Mouse (Mus musculus): ENCODE measurements around the gene Lrrc17. TPM values are rescaled to one million over a fixed set of nuclear protein-coding genes. Genes with fewer than 3 reads are reported as not detected.

Lrrc17 gene
- polyA plus RNA-seq, 2 experiments = 0.85 to 0.93 TPM

GRCm38 (mm10) chr5:21519166-21519565 is 24.2 kb upstream of the Lrrc17 start:
- ATAC-seq (ENCODE audit: insufficient read depth) = no peak
- Histone ChIP-seq H3K36me3 (replicated peaks; ENCODE audit: control insufficient read depth, insufficient read depth, low read depth) (no peaks in the 10 kb centered on the region), H3K27me3 (ENCODE audit: control insufficient read depth, insufficient read depth, low read length) (no peaks in the 10 kb centered on the region), H3K9me3 (ENCODE audit: control insufficient read depth, low read length) (no peaks in the 10 kb centered on the region), H3K9ac (replicated peaks) (no peak overlapping the region), H3K4me2 (ENCODE audit: low read depth) (no peak overlapping the region), H3K4me3 (ENCODE audit: insufficient read depth in 1 of 2, low read depth in 2 of 2, low read length in 2 of 2) (no peak overlapping the region), H3K4me1 (replicated peaks; ENCODE audit: control insufficient read depth in 2 of 2, insufficient read depth in 2 of 2, low read length in 1 of 2) (no peaks in the 10 kb centered on the region; a peak in 1 of 4 replicates), H3K27ac (no peak overlapping the region)
- DNase-seq (ENCODE audit: low read depth in 3 of 3, low spot score in 3 of 3) = no peak
- TF ChIP-seq CTCF (IDR thresholded peaks at IDR 0.05; ENCODE audit: low read depth) = no peak
- TF ChIP-seq EP300 (IDR thresholded peaks at IDR 0.05; ENCODE audit: low read depth) = no peak
- 69% methylated on average over 3 of the region's 3 CpGs for WGBS (ENCODE audit: insufficient replicate concordance)

- H3K4me1 ChIP-seq (replicated peaks; ENCODE audit: control insufficient read depth in 2 of 2, insufficient read depth in 2 of 2, low read length in 1 of 2) = peaks cover 0 to 9% of the 10 kb centered on the region in 2 experiments; a peak in 2 of 4 replicates
- no peak for TF ChIP-seq CTCF (IDR thresholded peaks at IDR 0.05; ENCODE audit: low read depth)
- 51% methylated on average over 11 of the region's 11 CpGs for WGBS (ENCODE audit: insufficient replicate concordance)
- no peaks in the 10 kb centered on the region for H3K36me3 ChIP-seq (replicated peaks; ENCODE audit: control insufficient read depth, insufficient read depth, low read depth)
- no peaks in the 10 kb centered on the region for H3K9me3 ChIP-seq (ENCODE audit: control insufficient read depth, low read length)
- no peaks in the 10 kb centered on the region for H3K27me3 ChIP-seq (ENCODE audit: control insufficient read depth, insufficient read depth, low read length)
- DNase-seq (ENCODE audit: low read depth in 3 of 3, low spot score in 3 of 3) (no peak), ATAC-seq (ENCODE audit: insufficient read depth) (no peak)
- no peak overlapping the region for H3K4me3 ChIP-seq (ENCODE audit: insufficient read depth in 1 of 2, low read depth in 2 of 2, low read length in 2 of 2)
- no peak overlapping the region for H3K4me2 ChIP-seq (ENCODE audit: low read depth)
- no peak overlapping the region for H3K27ac ChIP-seq
- H3K9ac ChIP-seq (replicated peaks) = no peak overlapping the region
Observed at GRCm38 (mm10) chr5:21526835-21527485, 16.4 kb upstream of the Lrrc17 start.

- Histone ChIP-seq H3K36me3 (replicated peaks; ENCODE audit: control insufficient read depth, insufficient read depth, low read depth) (no peaks in the 10 kb centered on the region), H3K27ac (no peak overlapping the region), H3K4me2 (ENCODE audit: low read depth) (no peak overlapping the region), H3K27me3 (ENCODE audit: control insufficient read depth, insufficient read depth, low read length) (no peaks in the 10 kb centered on the region), H3K9me3 (ENCODE audit: control insufficient read depth, low read length) (no peaks in the 10 kb centered on the region), H3K9ac (replicated peaks) (no peak overlapping the region), H3K4me3 (ENCODE audit: insufficient read depth in 1 of 2, low read depth in 2 of 2, low read length in 2 of 2) (no peak overlapping the region), H3K4me1 (replicated peaks; ENCODE audit: control insufficient read depth in 2 of 2, insufficient read depth in 2 of 2, low read length in 1 of 2) (peaks cover 0 to 9% of the 10 kb centered on the region in 2 experiments; a peak in 2 of 4 replicates)
- no peak for ATAC-seq (ENCODE audit: insufficient read depth)
- DNase-seq (ENCODE audit: low read depth in 3 of 3, low spot score in 3 of 3) = no peak
- TF ChIP-seq EP300 (IDR thresholded peaks at IDR 0.05; ENCODE audit: low read depth) (no peak), CTCF (IDR thresholded peaks at IDR 0.05; ENCODE audit: low read depth) (no peak)
- WGBS (ENCODE audit: insufficient replicate concordance) = 23% methylated on average over 4 of the region's 4 CpGs
Observed at GRCm38 (mm10) chr5:21527488-21527911, 15.9 kb upstream of the Lrrc17 start.

- 66% methylated on average over 15 of the region's 15 CpGs for WGBS (ENCODE audit: insufficient replicate concordance)
- TF ChIP-seq EP300 (IDR thresholded peaks at IDR 0.05; ENCODE audit: low read depth) (no peak), CTCF (IDR thresholded peaks at IDR 0.05; ENCODE audit: low read depth) (no peak)
- no peaks in the 10 kb centered on the region for H3K27me3 ChIP-seq (ENCODE audit: control insufficient read depth, insufficient read depth, low read length)
- H3K4me2 ChIP-seq (ENCODE audit: low read depth) = no peak overlapping the region
- H3K4me3 ChIP-seq (ENCODE audit: insufficient read depth in 1 of 2, low read depth in 2 of 2, low read length in 2 of 2) = no peak overlapping the region
- H3K4me1 ChIP-seq (replicated peaks; ENCODE audit: control insufficient read depth in 2 of 2, insufficient read depth in 2 of 2, low read length in 1 of 2) = peaks cover 0 to 9% of the 10 kb centered on the region in 2 experiments; a peak in 2 of 4 replicates
- H3K36me3 ChIP-seq (replicated peaks; ENCODE audit: control insufficient read depth, insufficient read depth, low read depth) = no peaks in the 10 kb centered on the region
- H3K27ac ChIP-seq = no peak overlapping the region
- H3K9ac ChIP-seq (replicated peaks) = no peak overlapping the region
- ATAC-seq (ENCODE audit: insufficient read depth) = no peak
- DNase-seq (ENCODE audit: low read depth in 3 of 3, low spot score in 3 of 3) = no peak
- H3K9me3 ChIP-seq (ENCODE audit: control insufficient read depth, low read length) = no peaks in the 10 kb centered on the region
Observed at GRCm38 (mm10) chr5:21528068-21528842, 15.1 kb upstream of the Lrrc17 start.

GRCm38 (mm10) chr5:21529110-21529720 is 14.1 kb upstream of the Lrrc17 start:
- Histone ChIP-seq H3K4me1 (replicated peaks; ENCODE audit: control insufficient read depth in 2 of 2, insufficient read depth in 2 of 2, low read length in 1 of 2) (peaks cover 0 to 9% of the 10 kb centered on the region in 2 experiments; a peak in 2 of 4 replicates), H3K9me3 (ENCODE audit: control insufficient read depth, low read length) (no peaks in the 10 kb centered on the region), H3K4me2 (ENCODE audit: low read depth) (no peak overlapping the region), H3K4me3 (ENCODE audit: insufficient read depth in 1 of 2, low read depth in 2 of 2, low read length in 2 of 2) (no peak overlapping the region), H3K36me3 (replicated peaks; ENCODE audit: control insufficient read depth, insufficient read depth, low read depth) (no peaks in the 10 kb centered on the region), H3K9ac (replicated peaks) (no peak overlapping the region), H3K27me3 (ENCODE audit: control insufficient read depth, insufficient read depth, low read length) (no peaks in the 10 kb centered on the region), H3K27ac (no peak overlapping the region)
- no peak for ATAC-seq (ENCODE audit: insufficient read depth)
- TF ChIP-seq EP300 (IDR thresholded peaks at IDR 0.05; ENCODE audit: low read depth) (no peak), CTCF (IDR thresholded peaks at IDR 0.05; ENCODE audit: low read depth) (no peak)
- WGBS (ENCODE audit: insufficient replicate concordance) = 66% methylated on average over 8 of the region's 8 CpGs
- no peak for DNase-seq (ENCODE audit: low read depth in 3 of 3, low spot score in 3 of 3)
